Mouse (Mus musculus): ENCODE results near the gene Crygn. TPM values are rescaled to one million over a fixed set of nuclear protein-coding genes. Genes with fewer than 3 reads are reported as not detected.
A peak's percentile ranks its signal among the peaks of the same experiment; 100 is the strongest.

Gene Crygn
- total and polyA plus RNA-seq, 3 experiments: 0.89 TPM; not detected in 2

DNA sequence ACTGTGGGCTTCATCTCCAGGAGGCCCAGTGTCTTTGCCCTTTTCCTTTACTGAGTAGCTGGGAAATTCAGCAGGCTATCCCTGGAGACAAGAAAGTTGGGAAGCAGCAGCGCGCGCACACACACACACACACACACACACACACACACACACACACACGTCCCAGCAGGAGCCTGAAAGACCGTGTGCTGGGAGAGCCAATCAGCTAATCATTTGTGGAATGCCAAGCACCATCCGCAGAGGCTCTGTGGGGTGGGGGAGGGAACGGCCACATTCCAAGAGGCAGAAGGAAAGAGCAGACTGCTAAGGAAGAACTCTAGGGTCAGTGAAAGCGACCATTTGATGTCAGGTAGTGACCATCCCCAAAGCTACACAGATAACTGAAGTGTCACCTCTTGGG is 24.7 kb downstream of the Crygn start:
- no peaks in the 10 kb centered on the region for H3K79me2 ChIP-seq (ENCODE audit: control insufficient read depth, insufficient read depth, low read length, poor library complexity)
- DNase-seq (ENCODE audit: low read depth, low spot score): no peak
- no peaks in the 10 kb centered on the region for H3K36me3 ChIP-seq (ENCODE audit: control insufficient read depth in 1 of 2, insufficient read depth in 2 of 2, low read length in 2 of 2)
- no peak overlapping the region for H3K4me3 ChIP-seq (ENCODE audit: control insufficient read depth in 1 of 2, insufficient read depth in 1 of 2, low read depth in 2 of 2, low read length in 2 of 2)
- H3K27ac ChIP-seq (ENCODE audit: control insufficient read depth, low read depth, low read length): no peak overlapping the region
- H3K9me3 ChIP-seq (replicated peaks; ENCODE audit: insufficient read depth, low read length): no peaks in the 10 kb centered on the region
- H3K9ac ChIP-seq (ENCODE audit: control insufficient read depth, low read depth, low read length, poor library complexity, severe bottlenecking): no peak overlapping the region
- peaks cover 0 to 1% of the 10 kb centered on the region in 2 experiments; a peak in 1 of 4 replicates for H3K4me1 ChIP-seq (ENCODE audit: control insufficient read depth in 1 of 2, insufficient read depth in 2 of 2, low read length in 2 of 2)
- TF ChIP-seq CTCF (IDR thresholded peaks at IDR 0.05 in 2 of 3, conservative IDR thresholded peaks at IDR 0.05 in 1 of 3; ENCODE audit: control insufficient read depth in 1 of 3, insufficient read depth in 1 of 3, low read depth in 2 of 3, low read length in 3 of 3, poor library complexity in 1 of 3, severe bottlenecking in 1 of 3) (no peak), ZKSCAN1 (IDR thresholded peaks at IDR 0.05; ENCODE audit: low read depth, low read length) (no peak), NRF1 (IDR thresholded peaks at IDR 0.05; ENCODE audit: insufficient read depth, low read depth, low read length, poor library complexity, severe bottlenecking) (no peak), POLR2AphosphoS2 (IDR thresholded peaks at IDR 0.05; ENCODE audit: low read length) (no peak), USF2 (IDR thresholded peaks at IDR 0.05; ENCODE audit: borderline replicate concordance in 1 of 2, insufficient read depth in 1 of 2, low read depth in 1 of 2, low read length in 2 of 2) (no peak), MXI1 (IDR thresholded peaks at IDR 0.05; ENCODE audit: low read depth, low read length) (no peak)
- H3K27me3 ChIP-seq (ENCODE audit: control insufficient read depth in 1 of 2, insufficient read depth in 2 of 2, low read length in 2 of 2): peaks cover 2 to 8% of the 10 kb centered on the region in 2 experiments; a peak in 1 of 4 replicates

GRCm38 (mm10) chr5:24730986-24731385 is 26.8 kb downstream of the Crygn start:
- Histone ChIP-seq H3K79me2 (ENCODE audit: control insufficient read depth, insufficient read depth, low read length, poor library complexity) (no peaks in the 10 kb centered on the region), H3K27me3 (ENCODE audit: control insufficient read depth in 1 of 2, insufficient read depth in 2 of 2, low read length in 2 of 2) (peaks cover under 1 to 2% of the 10 kb centered on the region in 2 experiments; a peak in 1 of 4 replicates), H3K27ac (ENCODE audit: control insufficient read depth, low read depth, low read length) (no peak overlapping the region), H3K9me3 (replicated peaks; ENCODE audit: insufficient read depth, low read length) (no peaks in the 10 kb centered on the region), H3K4me1 (ENCODE audit: control insufficient read depth in 1 of 2, insufficient read depth in 2 of 2, low read length in 2 of 2) (peaks cover 0 to 6% of the 10 kb centered on the region in 2 experiments; a peak in 1 of 4 replicates), H3K4me3 (ENCODE audit: control insufficient read depth in 1 of 2, insufficient read depth in 1 of 2, low read depth in 2 of 2, low read length in 2 of 2) (no peak overlapping the region), H3K36me3 (ENCODE audit: control insufficient read depth in 1 of 2, insufficient read depth in 2 of 2, low read length in 2 of 2) (no peaks in the 10 kb centered on the region), H3K9ac (ENCODE audit: control insufficient read depth, low read depth, low read length, poor library complexity, severe bottlenecking) (no peak overlapping the region)
- no peak for TF ChIP-seq MAZ (IDR thresholded peaks at IDR 0.05; ENCODE audit: low read depth, low read length)
- no peak for TF ChIP-seq NELFE (IDR thresholded peaks at IDR 0.05; ENCODE audit: low read depth, low read length)
- DNase-seq (ENCODE audit: low read depth, low spot score): no peak

DNA sequence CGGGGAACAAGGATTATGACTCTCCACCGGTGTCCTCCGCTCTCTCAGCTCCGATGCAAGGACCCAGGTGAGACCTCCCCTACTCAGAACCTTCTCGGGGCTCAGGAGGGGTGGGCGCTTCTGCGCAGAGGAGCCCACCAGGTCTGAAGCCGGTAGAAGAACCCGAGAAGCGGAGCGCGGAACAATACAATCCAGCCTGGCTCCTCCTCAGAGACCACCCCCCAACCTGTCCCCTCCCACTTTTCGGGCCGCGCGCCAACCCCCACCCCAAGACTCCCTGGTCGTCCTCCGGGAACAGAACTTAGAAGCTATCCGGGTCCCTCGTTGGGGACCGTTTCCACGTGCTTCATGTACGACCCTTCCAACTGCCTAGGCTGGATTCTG is 27.3 kb downstream of the Crygn start, which contains the start of gene Wdr86:
Gene Wdr86 (minus strand): TSS at position 240 of the 384 bp plus-strand sequence.
- TF ChIP-seq POLR2A (IDR thresholded peaks at IDR 0.05; ENCODE audit: control insufficient read depth in 1 of 2, insufficient read depth in 1 of 2, low read depth in 1 of 2, low read length in 2 of 2, poor library complexity in 1 of 2) (peak in 1 of 2 experiments; percentile 11; a peak in 1 of 4 replicates), MYB (IDR thresholded peaks at IDR 0.05; ENCODE audit: low read depth, low read length) (no peak)
- Histone ChIP-seq H3K9ac (ENCODE audit: control insufficient read depth, low read depth, low read length, poor library complexity, severe bottlenecking) (no peak within 1 kb of the TSS), H3K36me3 (ENCODE audit: control insufficient read depth in 1 of 2, insufficient read depth in 2 of 2, low read length in 2 of 2) (no peaks in the 10 kb centered on the region), H3K4me1 (ENCODE audit: control insufficient read depth in 1 of 2, insufficient read depth in 2 of 2, low read length in 2 of 2) (peaks cover 0 to 6% of the 10 kb centered on the region in 2 experiments; a peak in 1 of 4 replicates), H3K9me3 (replicated peaks; ENCODE audit: insufficient read depth, low read length) (no peaks in the 10 kb centered on the region), H3K79me2 (ENCODE audit: control insufficient read depth, insufficient read depth, low read length, poor library complexity) (no peaks in the 10 kb centered on the region), H3K4me3 (ENCODE audit: control insufficient read depth in 1 of 2, insufficient read depth in 1 of 2, low read depth in 2 of 2, low read length in 2 of 2) (no peak within 1 kb of the TSS), H3K27ac (ENCODE audit: control insufficient read depth, low read depth, low read length) (no peak within 1 kb of the TSS), H3K27me3 (ENCODE audit: control insufficient read depth in 1 of 2, insufficient read depth in 2 of 2, low read length in 2 of 2) (no peaks in the 10 kb centered on the region)
- DNase-seq (ENCODE audit: low read depth, low spot score): no peak
